Mouse (Mus musculus) right cerebral cortex, postnatal 10 days (tissue): Measurements from ENCODE around the gene Fam193b.
"Not testable (repeated sequence)": the region's sequence is repeated elsewhere in the genome, so short reads cannot be mapped to it uniquely, and the experiment has no call there.

ENCODE experiments used
- DNase-seq, 2 experiments: peaks; one replicate each; pipeline ENCODE4 v3.0.0; 2021; ENCODE audit warnings: low spot score in 2 of 2

Fam193b gene

GRCm38 (mm10) chr13:55571027-55571751, at the start of gene Fam193b:
TSS of gene Fam193b (minus strand) at chr13:55571120.
- DNase-seq, result peak; percentile 95 to 96

- DNase-seq, result no peak
Measured at GRCm38 (mm10) chr13:55620275-55620674, 49.4 kb upstream of the Fam193b start.

GRCm38 (mm10) chr13:55619328-55619727, 48.4 kb upstream of the Fam193b start:
- no peak for DNase-seq

- no peak for DNase-seq
Measured at GRCm38 (mm10) chr13:55613471-55613870, 42.6 kb upstream of the Fam193b start.

- DNase-seq, result no peak
Measured at GRCm38 (mm10) chr13:55611996-55612395, 41.1 kb upstream of the Fam193b start.

- DNase-seq, result no peak
Measured at GRCm38 (mm10) chr13:55607624-55608006, 36.7 kb upstream of the Fam193b start.

- DNase-seq, result no peak
Measured at GRCm38 (mm10) chr13:55606899-55607623, 36.1 kb upstream of the Fam193b start.

GRCm38 (mm10) chr13:55604606-55605005, 33.7 kb upstream of the Fam193b start:
- no peak for DNase-seq

- peak; percentile 88 to 92 for DNase-seq
Measured at GRCm38 (mm10) chr13:55601611-55602010, 30.7 kb upstream of the Fam193b start.

- no peak for DNase-seq
Measured at GRCm38 (mm10) chr13:55600657-55601056, 29.7 kb upstream of the Fam193b start.

- peak; percentile 89 for DNase-seq
Measured at GRCm38 (mm10) chr13:55599566-55600540, 28.9 kb upstream of the Fam193b start, which contains the start of gene B4galt7. TSS of gene B4galt7 (plus strand) at chr13:55599896.

GRCm38 (mm10) chr13:55596802-55597201, 25.9 kb upstream of the Fam193b start:
- no peak for DNase-seq

GRCm38 (mm10) chr13:55595375-55595774, 24.5 kb upstream of the Fam193b start:
- peak; percentile 55 to 73 for DNase-seq

- DNase-seq, result no peak
Measured at GRCm38 (mm10) chr13:55593254-55593747, 22.4 kb upstream of the Fam193b start.

- DNase-seq, result peak; percentile 98 to 99
Measured at GRCm38 (mm10) chr13:55592512-55593253, 21.8 kb upstream of the Fam193b start.

- DNase-seq, result no peak
Measured at GRCm38 (mm10) chr13:55591961-55592490, 21.1 kb upstream of the Fam193b start.

- DNase-seq, result no peak
Measured at GRCm38 (mm10) chr13:55578086-55578485, 7.2 kb upstream of the Fam193b start.

- DNase-seq, result not testable (repeated sequence)
Measured at GRCm38 (mm10) chr13:55576872-55577271, 6.0 kb upstream of the Fam193b start.

- DNase-seq, result no peak
Measured at GRCm38 (mm10) chr13:55575932-55576331, 5.0 kb upstream of the Fam193b start.

- no peak for DNase-seq
Measured at GRCm38 (mm10) chr13:55574321-55574720, 3.4 kb upstream of the Fam193b start.

GRCm38 (mm10) chr13:55573432-55573831, 2.5 kb upstream of the Fam193b start, which contains the start of gene Tmed9:
TSS of gene Tmed9 (plus strand) at chr13:55573732.
- DNase-seq, result no peak
